Mouse (Mus musculus): ENCODE measurements at regions not wholly inside any gene's neighbourhood (a gene's known extent, or its start where the extent isn't known, plus 50 kb on each side); places are given as distances from the start of the nearest gene placed in this dataset.
"Not testable (repeated sequence)": the region's sequence is repeated elsewhere in the genome, so short reads cannot be mapped to it uniquely, and the experiment has no call there.

DNA sequence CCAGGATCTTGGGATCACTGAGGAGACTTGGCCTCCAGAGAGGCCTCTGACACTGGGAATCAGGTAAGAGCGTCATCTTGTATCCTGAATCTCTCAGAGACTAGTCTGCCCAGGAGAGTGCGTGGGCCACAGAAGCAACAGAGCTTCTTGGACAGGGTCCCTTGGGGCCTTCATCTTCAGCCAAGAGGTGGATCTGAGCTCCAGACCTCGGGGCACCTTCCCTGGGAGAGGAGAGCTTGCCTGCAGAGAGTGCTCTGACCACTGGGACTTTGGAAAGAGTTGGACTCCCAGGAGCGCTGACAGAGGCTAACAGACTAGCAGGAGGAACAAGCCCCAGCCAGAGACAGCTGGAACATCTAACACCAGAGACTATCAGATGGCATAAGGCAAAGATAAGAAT is 73.9 kb upstream of the Gm15319 start:
- TF ChIP-seq CTCF (IDR thresholded peaks at IDR 0.05; ENCODE audit: low read depth, low read length); POLR2AphosphoS5 (IDR thresholded peaks at IDR 0.05; ENCODE audit: insufficient replicate concordance, low read depth, low read length); GATA1 (IDR thresholded peaks at IDR 0.05; ENCODE audit: borderline replicate concordance, low read length): not testable (repeated sequence)
